Mouse (Mus musculus): Measurements from ENCODE around the gene Tom1l2. TPM values are rescaled to one million over a fixed set of nuclear protein-coding genes. Genes with fewer than 3 reads are reported as not detected.

Gene Tom1l2
- total and polyA plus RNA-seq, 2 experiments = 9.6 to 22.1 TPM

DNA sequence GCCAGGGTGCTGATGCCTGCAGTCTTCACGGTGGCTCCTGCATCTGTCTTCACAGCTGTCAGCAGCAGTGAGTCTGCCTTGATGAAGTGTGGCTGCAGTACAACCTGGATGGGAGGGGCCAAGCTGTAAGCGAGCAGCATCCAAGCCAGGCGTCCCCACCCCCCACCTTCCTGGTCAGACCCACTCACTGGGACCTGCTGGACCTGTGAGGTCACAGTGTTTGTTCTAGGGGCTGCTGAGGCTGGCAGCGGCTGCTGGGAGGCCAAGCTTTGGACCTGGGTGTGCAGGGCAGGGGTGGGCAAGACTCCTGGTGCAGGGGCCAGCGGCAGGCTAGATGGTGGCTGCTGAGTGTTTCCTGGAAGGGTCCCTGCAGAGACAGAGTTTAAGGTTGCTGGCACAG is 146.5 kb downstream of the Tom1l2 start:
- peaks cover 27% of the 10 kb centered on the region for H3K36me3 ChIP-seq (ENCODE audit: control insufficient read depth, insufficient read depth, low read length)
- no peaks in the 10 kb centered on the region for H3K27me3 ChIP-seq (ENCODE audit: control insufficient read depth, insufficient read depth, low read length)
- DNase-seq (ENCODE audit: extremely low read depth, low read depth, low spot score) = peak; percentile 41
- 0 out of 2 replicates have a peak overlapping the region, but pooled peaks have one; percentile 6 for H3K9ac ChIP-seq (ENCODE audit: low read depth, low read length)
- WGBS = 33% methylated on average over 5 of the region's 5 CpGs
- H3K79me2 ChIP-seq (ENCODE audit: control insufficient read depth, insufficient read depth, low read length) = peaks cover 9% of the 10 kb centered on the region; the same call in 1 of the 2 replicates
- no peak overlapping the region for H3K4me3 ChIP-seq (ENCODE audit: insufficient read depth, low read depth, low read length)
- H3K4me1 ChIP-seq (ENCODE audit: control insufficient read depth, insufficient read depth, low read length) = peaks cover 51% of the 10 kb centered on the region
- TF ChIP-seq POLR2A (IDR thresholded peaks at IDR 0.05; ENCODE audit: extremely low read depth, insufficient read depth, low read length) = no peak
- no peak overlapping the region for H3K27ac ChIP-seq (replicated peaks; ENCODE audit: insufficient read depth, low read depth, low read length)

DNA sequence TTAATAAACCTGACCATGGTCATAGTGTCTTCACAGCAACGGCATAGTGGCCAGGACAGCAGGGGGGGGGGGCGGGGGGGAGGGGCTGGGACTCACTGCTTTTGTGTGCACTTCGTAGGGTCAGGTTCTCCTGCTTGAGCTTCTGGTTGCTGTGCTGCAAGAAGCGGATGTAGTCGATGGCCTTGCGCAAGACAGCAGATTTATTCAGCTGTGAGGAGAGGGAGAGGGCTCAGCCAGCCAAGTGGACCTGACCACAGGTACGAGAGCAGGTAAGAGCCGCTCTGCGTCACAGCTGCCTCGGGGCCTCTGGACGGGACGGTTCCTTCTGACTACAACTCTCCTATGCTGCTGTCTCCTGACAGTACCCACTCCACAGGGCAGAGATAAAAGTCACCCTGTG is 147.7 kb downstream of the Tom1l2 start:
- H3K79me2 ChIP-seq (ENCODE audit: control insufficient read depth, insufficient read depth, low read length) = peaks cover 9% of the 10 kb centered on the region; the same call in 1 of the 2 replicates
- peak; percentile 89 for DNase-seq (ENCODE audit: extremely low read depth, low read depth, low spot score)
- H3K4me1 ChIP-seq (ENCODE audit: control insufficient read depth, insufficient read depth, low read length) = peaks cover 44% of the 10 kb centered on the region
- WGBS = 25% methylated on average over 12 of the region's 12 CpGs
- no peak overlapping the region for H3K4me3 ChIP-seq (ENCODE audit: insufficient read depth, low read depth, low read length)
- H3K27me3 ChIP-seq (ENCODE audit: control insufficient read depth, insufficient read depth, low read length) = no peaks in the 10 kb centered on the region
- TF ChIP-seq POLR2A (IDR thresholded peaks at IDR 0.05; ENCODE audit: extremely low read depth, insufficient read depth, low read length) (no peak), CTCF (IDR thresholded peaks at IDR 0.05; ENCODE audit: low read depth, low read length) (no peak)
- H3K36me3 ChIP-seq (ENCODE audit: control insufficient read depth, insufficient read depth, low read length) = peaks cover 33% of the 10 kb centered on the region
- H3K9ac ChIP-seq (ENCODE audit: low read depth, low read length) = no peak overlapping the region; the same call in 1 of the 2 replicates
- H3K27ac ChIP-seq (replicated peaks; ENCODE audit: insufficient read depth, low read depth, low read length) = peak overlapping the region; percentile 34

DNA sequence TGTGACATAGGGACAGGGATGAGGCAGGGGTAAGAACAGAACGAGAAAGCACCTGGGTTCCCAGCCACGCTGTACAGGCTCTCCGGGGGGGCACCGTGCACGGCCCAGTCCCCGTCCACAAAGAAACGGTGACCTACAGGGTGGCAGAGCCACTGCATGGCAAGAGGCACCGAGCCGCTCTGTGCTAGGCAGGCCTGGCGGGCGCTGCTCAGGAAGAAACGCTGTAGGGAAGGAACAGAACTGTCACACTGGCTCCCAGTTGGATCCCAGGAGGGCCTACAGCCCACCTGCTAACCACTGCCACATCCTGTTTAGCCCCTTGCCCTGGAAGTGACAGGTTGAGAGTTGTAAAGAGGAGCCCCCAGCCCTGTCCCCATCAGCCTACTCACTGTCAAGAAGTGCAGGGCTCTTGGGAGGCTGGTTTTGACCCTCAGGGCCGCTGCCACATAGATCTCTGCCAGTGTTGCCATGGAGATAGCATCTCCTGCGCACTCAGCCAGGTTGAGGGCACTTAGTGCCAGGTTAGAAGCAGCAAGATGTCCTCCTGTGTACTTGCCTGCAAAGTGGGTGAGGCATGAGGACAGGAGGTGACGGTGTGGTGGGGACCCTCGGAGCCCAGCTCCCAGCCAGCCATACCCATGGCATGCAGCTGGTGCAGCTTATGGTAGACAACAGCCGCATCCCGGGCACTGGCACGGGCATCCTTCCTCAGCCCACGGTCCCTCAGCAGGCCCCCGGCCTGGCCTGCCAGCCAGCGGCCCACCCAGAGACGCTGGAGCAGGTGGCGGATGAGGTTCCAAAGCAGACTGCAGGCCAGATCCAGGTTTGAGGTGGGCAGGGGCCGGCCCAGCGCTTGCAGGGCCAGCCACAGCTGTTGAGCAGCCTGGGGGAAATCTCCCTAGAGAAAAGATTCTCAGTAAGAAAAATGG is 149.7 kb downstream of the Tom1l2 start:
- TF ChIP-seq POLR2A (IDR thresholded peaks at IDR 0.05; ENCODE audit: extremely low read depth, insufficient read depth, low read length) (no peak), CTCF (IDR thresholded peaks at IDR 0.05; ENCODE audit: low read depth, low read length) (no peak)
- H3K36me3 ChIP-seq (ENCODE audit: control insufficient read depth, insufficient read depth, low read length) = peaks cover 41% of the 10 kb centered on the region
- H3K9ac ChIP-seq (ENCODE audit: low read depth, low read length) = no peak overlapping the region
- 91% methylated on average over 26 of the region's 26 CpGs for WGBS
- no peaks in the 10 kb centered on the region for H3K27me3 ChIP-seq (ENCODE audit: control insufficient read depth, insufficient read depth, low read length)
- DNase-seq (ENCODE audit: extremely low read depth, low read depth, low spot score) = no peak
- H3K4me3 ChIP-seq (ENCODE audit: insufficient read depth, low read depth, low read length) = no peak overlapping the region
- peak overlapping the region; percentile 11; the same call in 1 of the 2 replicates for H3K27ac ChIP-seq (replicated peaks; ENCODE audit: insufficient read depth, low read depth, low read length)
- peaks cover 31% of the 10 kb centered on the region for H3K4me1 ChIP-seq (ENCODE audit: control insufficient read depth, insufficient read depth, low read length)
- 0 out of 2 replicates have a peak, but pooled peaks cover 2% of the 10 kb centered on the region for H3K79me2 ChIP-seq (ENCODE audit: control insufficient read depth, insufficient read depth, low read length)

DNA sequence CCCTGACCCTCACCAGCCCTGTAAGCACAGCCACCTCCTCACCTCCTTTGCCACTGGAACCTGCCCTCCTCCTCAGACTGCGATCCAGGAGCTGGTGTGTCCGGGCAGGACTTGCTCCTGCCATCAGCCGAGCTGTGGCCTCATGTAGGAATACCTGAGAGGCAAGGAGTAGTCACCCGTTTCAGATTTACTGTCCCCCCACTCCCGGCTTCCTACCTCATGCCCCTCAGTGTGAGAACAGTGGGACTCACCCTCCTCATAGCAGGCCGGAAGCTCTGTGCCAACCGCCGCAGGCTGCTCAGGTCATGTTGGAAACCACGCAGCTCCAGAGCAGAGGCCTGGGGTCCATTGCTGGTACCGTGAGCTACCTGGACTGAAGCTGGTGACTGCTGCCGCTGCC is 152.3 kb downstream of the Tom1l2 start:
- Histone ChIP-seq H3K4me3 (ENCODE audit: insufficient read depth, low read depth, low read length) (no peak overlapping the region), H3K36me3 (ENCODE audit: control insufficient read depth, insufficient read depth, low read length) (peaks cover 41% of the 10 kb centered on the region), H3K9ac (ENCODE audit: low read depth, low read length) (no peak overlapping the region), H3K4me1 (ENCODE audit: control insufficient read depth, insufficient read depth, low read length) (peaks cover 7% of the 10 kb centered on the region; the same call in 1 of the 2 replicates), H3K27me3 (ENCODE audit: control insufficient read depth, insufficient read depth, low read length) (no peaks in the 10 kb centered on the region), H3K79me2 (ENCODE audit: control insufficient read depth, insufficient read depth, low read length) (no peaks in the 10 kb centered on the region), H3K27ac (replicated peaks; ENCODE audit: insufficient read depth, low read depth, low read length) (no peak overlapping the region)
- no peak for DNase-seq (ENCODE audit: extremely low read depth, low read depth, low spot score)
- WGBS = 78% methylated on average over 11 of the region's 11 CpGs
- TF ChIP-seq POLR2A (IDR thresholded peaks at IDR 0.05; ENCODE audit: extremely low read depth, insufficient read depth, low read length) = no peak
- no peak for TF ChIP-seq CTCF (IDR thresholded peaks at IDR 0.05; ENCODE audit: low read depth, low read length)

DNA sequence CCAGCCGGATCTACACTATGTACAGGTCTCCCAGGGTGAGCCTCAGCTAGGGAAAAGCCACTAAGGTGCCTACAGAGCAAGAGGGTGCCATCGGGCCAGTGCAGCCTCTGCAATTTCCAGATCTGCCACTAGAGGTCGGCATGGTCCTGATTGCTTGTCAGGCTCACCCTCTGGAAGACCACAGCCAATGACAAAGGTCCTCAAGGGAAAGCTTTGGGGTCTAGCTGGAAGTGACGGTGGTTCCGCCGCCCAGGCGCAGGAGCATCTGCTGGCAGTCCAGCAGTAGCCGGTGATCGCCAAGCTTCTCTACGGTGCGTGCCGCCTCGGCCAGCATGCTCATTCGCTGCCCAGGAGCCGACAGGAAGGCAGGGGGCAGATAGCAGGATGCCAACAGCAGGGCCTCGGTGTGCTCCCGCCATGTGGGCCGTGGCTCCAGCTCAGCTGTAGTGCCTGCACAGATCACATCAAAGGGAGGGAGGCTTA is 153.0 kb downstream of the Tom1l2 start:
- H3K36me3 ChIP-seq (ENCODE audit: control insufficient read depth, insufficient read depth, low read length) = peaks cover 41% of the 10 kb centered on the region
- peak; percentile 65 for DNase-seq (ENCODE audit: extremely low read depth, low read depth, low spot score)
- no peaks in the 10 kb centered on the region for H3K79me2 ChIP-seq (ENCODE audit: control insufficient read depth, insufficient read depth, low read length)
- no peaks in the 10 kb centered on the region for H3K27me3 ChIP-seq (ENCODE audit: control insufficient read depth, insufficient read depth, low read length)
- H3K4me3 ChIP-seq (ENCODE audit: insufficient read depth, low read depth, low read length) = no peak overlapping the region
- TF ChIP-seq POLR2A (IDR thresholded peaks at IDR 0.05; ENCODE audit: extremely low read depth, insufficient read depth, low read length) (no peak), CTCF (IDR thresholded peaks at IDR 0.05; ENCODE audit: low read depth, low read length) (peak; percentile 95)
- WGBS = 26% methylated on average over 18 of the region's 18 CpGs
- 0 out of 2 replicates have a peak, but pooled peaks cover 4% of the 10 kb centered on the region for H3K4me1 ChIP-seq (ENCODE audit: control insufficient read depth, insufficient read depth, low read length)
- no peak overlapping the region for H3K27ac ChIP-seq (replicated peaks; ENCODE audit: insufficient read depth, low read depth, low read length)
- no peak overlapping the region for H3K9ac ChIP-seq (ENCODE audit: low read depth, low read length)
